Mouse (Mus musculus) cortical plate, adult 2 months (tissue): Measurements from ENCODE around the gene Shank2.

Experiments
- CTCF ChIP-seq: fragments of 200-500 bp; IDR thresholded peaks from 2 replicates; pipeline ENCODE4 v1.5.1; 2011; ENCODE audit warnings: mild to moderate bottlenecking, control low read depth, low read length; ENCODE audit not compliant: insufficient read depth; ENCODE audit errors: extremely low read depth
- POLR2A ChIP-seq: fragments of 200-500 bp; IDR thresholded peaks from 2 replicates; pipeline ENCODE4 v1.6.1; 2011; ENCODE audit warnings: mild to moderate bottlenecking, low read length, control low read depth; ENCODE audit not compliant: insufficient read depth; ENCODE audit errors: extremely low read depth

- TF ChIP-seq POLR2A (no peak), CTCF (no peak)
Measured at GRCm38 (mm10) chr7:144387537-144387936, 385.8 kb downstream of the Shank2 start.
